Mouse (Mus musculus): Measurements from ENCODE around the gene Reck. TPM values are rescaled to one million over a fixed set of nuclear protein-coding genes. Genes with fewer than 3 reads are reported as not detected.

The Reck gene
- polyA plus RNA-seq (2014; fragmentation: Illumina TruSeq; extraction: RNeasy Lipid Tissue Mini Kit (QIAGEN cat#74804); ENCODE audit: insufficient read depth, low read depth, low replicate concordance): 20.6 TPM

GRCm38 (mm10) chr4:43875160-43875918 lies at the start of gene Reck:
TSS of gene Reck (plus strand) at chr4:43875530.

GRCm38 (mm10) chr4:43840101-43840500 lies 35.2 kb upstream of the Reck start, which contains the start of gene Olfr157:
TSS of gene Olfr157 (minus strand) at chr4:43840201.

GRCm38 (mm10) chr4:43851265-43851664 lies 24.1 kb upstream of the Reck start, which contains the start of gene Olfr155:
TSS of gene Olfr155 (plus strand) at chr4:43851565.

GRCm38 (mm10) chr4:43957292-43957845 lies 82.0 kb downstream of the Reck start, which contains the start of gene Glipr2:
TSS of gene Glipr2 (plus strand) at chr4:43957401.

GRCm38 (mm10) chr4:43983181-43983580 lies 107.9 kb downstream of the Reck start, which contains the start of gene Ccin:
TSS of gene Ccin (plus strand) at chr4:43983483.

Other genes starting within 250 kb of the Reck start
- 36.3 TPM for gene Npr2, start 243.6 kb upstream of the Reck start, polyA plus RNA-seq (2014; fragmentation: Illumina TruSeq; extraction: RNeasy Lipid Tissue Mini Kit (QIAGEN cat#74804); ENCODE audit: insufficient read depth, low read depth, low replicate concordance)
- 4.8 TPM for gene Spag8, start 221.9 kb upstream of the Reck start, polyA plus RNA-seq (2014; fragmentation: Illumina TruSeq; extraction: RNeasy Lipid Tissue Mini Kit (QIAGEN cat#74804); ENCODE audit: insufficient read depth, low read depth, low replicate concordance)
- gene Hint2, start 219.1 kb upstream of the Reck start, polyA plus RNA-seq (2014; fragmentation: Illumina TruSeq; extraction: RNeasy Lipid Tissue Mini Kit (QIAGEN cat#74804); ENCODE audit: insufficient read depth, low read depth, low replicate concordance): 96.7 TPM
- gene Tmem8b, start 206.6 kb upstream of the Reck start, polyA plus RNA-seq (2014; fragmentation: Illumina TruSeq; extraction: RNeasy Lipid Tissue Mini Kit (QIAGEN cat#74804); ENCODE audit: insufficient read depth, low read depth, low replicate concordance): 2.8 TPM
- 0.08 TPM for gene Fam221b, start 206.4 kb upstream of the Reck start, polyA plus RNA-seq (2014; fragmentation: Illumina TruSeq; extraction: RNeasy Lipid Tissue Mini Kit (QIAGEN cat#74804); ENCODE audit: insufficient read depth, low read depth, low replicate concordance)
- gene Olfr70, start 174.7 kb upstream of the Reck start, polyA plus RNA-seq (2014; fragmentation: Illumina TruSeq; extraction: RNeasy Lipid Tissue Mini Kit (QIAGEN cat#74804); ENCODE audit: insufficient read depth, low read depth, low replicate concordance): not detected
- gene Olfr71, start 165.3 kb upstream of the Reck start, polyA plus RNA-seq (2014; fragmentation: Illumina TruSeq; extraction: RNeasy Lipid Tissue Mini Kit (QIAGEN cat#74804); ENCODE audit: insufficient read depth, low read depth, low replicate concordance): not detected
- 12.3 TPM for gene Hrct1, start 148.3 kb upstream of the Reck start, polyA plus RNA-seq (2014; fragmentation: Illumina TruSeq; extraction: RNeasy Lipid Tissue Mini Kit (QIAGEN cat#74804); ENCODE audit: insufficient read depth, low read depth, low replicate concordance)
- gene Spaar, start 145.5 kb upstream of the Reck start, polyA plus RNA-seq (2014; fragmentation: Illumina TruSeq; extraction: RNeasy Lipid Tissue Mini Kit (QIAGEN cat#74804); ENCODE audit: insufficient read depth, low read depth, low replicate concordance): 4.6 TPM
- not detected for gene Olfr159, start 104.5 kb upstream of the Reck start, polyA plus RNA-seq (2014; fragmentation: Illumina TruSeq; extraction: RNeasy Lipid Tissue Mini Kit (QIAGEN cat#74804); ENCODE audit: insufficient read depth, low read depth, low replicate concordance)
- gene Olfr156, start 51.6 kb upstream of the Reck start, polyA plus RNA-seq (2014; fragmentation: Illumina TruSeq; extraction: RNeasy Lipid Tissue Mini Kit (QIAGEN cat#74804); ENCODE audit: insufficient read depth, low read depth, low replicate concordance): not detected
- not detected for gene Olfr157, start 35.3 kb upstream of the Reck start, polyA plus RNA-seq (2014; fragmentation: Illumina TruSeq; extraction: RNeasy Lipid Tissue Mini Kit (QIAGEN cat#74804); ENCODE audit: insufficient read depth, low read depth, low replicate concordance)
- gene Olfr155, start 24.0 kb upstream of the Reck start, polyA plus RNA-seq (2014; fragmentation: Illumina TruSeq; extraction: RNeasy Lipid Tissue Mini Kit (QIAGEN cat#74804); ENCODE audit: insufficient read depth, low read depth, low replicate concordance): not detected
- gene Glipr2, start 81.9 kb downstream of the Reck start, polyA plus RNA-seq (2014; fragmentation: Illumina TruSeq; extraction: RNeasy Lipid Tissue Mini Kit (QIAGEN cat#74804); ENCODE audit: insufficient read depth, low read depth, low replicate concordance): 32.7 TPM
- gene Ccin, start 108.0 kb downstream of the Reck start, polyA plus RNA-seq (2014; fragmentation: Illumina TruSeq; extraction: RNeasy Lipid Tissue Mini Kit (QIAGEN cat#74804); ENCODE audit: insufficient read depth, low read depth, low replicate concordance): not detected
- gene Clta, start 128.9 kb downstream of the Reck start, polyA plus RNA-seq (2014; fragmentation: Illumina TruSeq; extraction: RNeasy Lipid Tissue Mini Kit (QIAGEN cat#74804); ENCODE audit: insufficient read depth, low read depth, low replicate concordance): 209 TPM
- 19.0 TPM for gene Gne, start 208.6 kb downstream of the Reck start, polyA plus RNA-seq (2014; fragmentation: Illumina TruSeq; extraction: RNeasy Lipid Tissue Mini Kit (QIAGEN cat#74804); ENCODE audit: insufficient read depth, low read depth, low replicate concordance)

All from lung, adult 10 weeks (tissue).